Mouse (Mus musculus): ENCODE results near the gene Ttc28.

Gene Ttc28

DNA sequence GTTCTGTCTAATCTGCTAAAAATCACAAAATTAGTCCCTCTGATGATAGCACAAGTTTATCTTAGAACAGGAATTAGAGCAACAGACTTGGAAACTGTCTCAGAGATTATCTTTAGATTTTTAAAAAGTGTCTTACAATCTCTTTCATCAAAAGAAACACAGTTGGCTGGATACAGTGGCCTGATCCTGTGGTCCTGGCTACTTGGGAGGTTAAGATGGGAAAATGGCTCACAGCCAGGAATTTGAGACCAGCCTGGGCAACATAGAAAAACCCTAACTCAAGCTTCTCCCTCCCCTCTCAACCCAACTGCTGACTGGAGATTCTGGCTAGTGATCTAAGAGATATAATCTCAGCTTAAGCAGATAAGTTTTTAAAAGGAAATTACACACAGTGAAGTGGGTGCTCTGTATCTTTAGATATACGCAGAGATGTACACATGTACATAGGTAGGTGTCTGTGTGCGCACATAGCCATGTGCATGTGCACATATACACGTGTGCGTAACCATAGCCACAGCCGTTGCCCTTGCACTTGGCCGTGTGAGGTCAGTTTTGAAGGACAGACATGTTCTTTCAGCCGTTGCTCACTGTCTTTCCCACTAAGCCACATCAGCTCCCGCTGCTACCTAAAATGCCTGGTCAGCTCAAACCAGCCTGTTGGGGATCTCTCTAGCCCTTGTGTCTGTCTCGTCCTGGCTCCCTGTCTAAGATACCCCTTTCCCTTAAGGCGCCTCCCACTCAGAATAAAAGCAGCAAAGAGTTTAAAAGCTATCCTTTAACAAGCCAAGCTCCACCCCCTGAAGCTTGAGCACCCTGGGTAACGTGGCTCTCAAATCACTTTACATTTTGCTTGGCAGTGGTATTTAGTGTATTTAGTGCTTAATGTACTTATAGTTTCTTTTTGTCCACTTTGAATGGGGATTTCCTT, 217.9 kb downstream of the Ttc28 start:
- DNase-seq (ENCODE audit: low spot score in 2 of 2) = no peak

DNA sequence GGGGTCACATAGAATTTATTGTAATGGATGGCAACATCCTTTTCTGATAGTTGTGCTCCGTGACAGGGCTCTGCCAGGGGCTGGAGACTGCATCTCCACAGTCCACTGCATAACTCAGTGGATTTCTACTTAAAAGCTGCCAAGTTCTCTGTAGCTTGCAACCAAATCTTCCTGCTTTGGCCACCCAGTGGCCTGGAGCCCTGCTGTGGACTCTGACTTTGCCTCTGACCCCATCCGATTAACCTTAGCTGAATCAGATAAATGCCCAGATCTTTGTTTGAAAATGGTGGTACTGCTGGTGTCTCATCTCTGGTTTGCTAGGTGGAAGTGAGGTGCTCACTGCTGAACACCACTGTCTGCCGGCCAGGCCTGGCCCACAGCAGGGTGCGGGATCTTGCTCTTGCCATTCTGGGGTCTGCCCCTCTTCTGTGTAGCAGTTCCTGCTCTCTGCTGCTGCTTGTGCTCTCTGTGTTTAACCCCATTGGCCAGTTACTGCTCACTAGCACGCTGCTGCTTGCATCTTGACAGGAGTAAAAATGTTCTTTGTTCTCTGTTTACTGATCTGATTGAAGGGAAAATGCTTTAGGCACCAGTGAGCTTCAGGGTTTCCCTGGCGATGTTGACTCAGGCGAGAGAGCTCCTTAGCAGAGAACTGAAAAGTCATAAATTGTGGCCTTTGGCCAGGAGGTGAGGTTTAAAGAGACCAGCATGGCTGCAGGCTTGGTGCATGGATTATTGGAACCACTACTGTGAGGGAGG, 219.1 kb downstream of the Ttc28 start:
- peak in 1 of 2 experiments; percentile 29 for DNase-seq (ENCODE audit: low spot score in 2 of 2)

DNA sequence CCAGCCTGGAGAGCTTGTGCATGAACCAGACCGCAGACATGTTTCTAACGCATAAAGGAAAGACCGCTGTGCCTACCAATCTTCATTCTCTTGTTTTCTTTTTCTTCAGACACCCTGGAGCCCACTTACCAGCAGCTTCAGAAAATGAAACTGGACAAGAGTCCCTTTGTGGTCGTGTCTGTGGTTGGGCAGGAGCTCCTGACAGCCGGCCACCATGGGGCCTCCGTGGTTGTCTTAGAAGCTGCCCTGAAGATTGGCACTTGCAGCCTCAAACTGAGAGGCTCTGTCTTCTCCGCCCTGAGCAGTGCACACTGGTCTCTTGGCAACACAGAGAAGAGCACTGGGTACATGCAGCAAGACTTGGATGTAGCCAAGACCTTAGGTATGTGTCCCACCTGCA, 221.0 kb downstream of the Ttc28 start:
- DNase-seq (ENCODE audit: low spot score in 2 of 2) = no peak

DNA sequence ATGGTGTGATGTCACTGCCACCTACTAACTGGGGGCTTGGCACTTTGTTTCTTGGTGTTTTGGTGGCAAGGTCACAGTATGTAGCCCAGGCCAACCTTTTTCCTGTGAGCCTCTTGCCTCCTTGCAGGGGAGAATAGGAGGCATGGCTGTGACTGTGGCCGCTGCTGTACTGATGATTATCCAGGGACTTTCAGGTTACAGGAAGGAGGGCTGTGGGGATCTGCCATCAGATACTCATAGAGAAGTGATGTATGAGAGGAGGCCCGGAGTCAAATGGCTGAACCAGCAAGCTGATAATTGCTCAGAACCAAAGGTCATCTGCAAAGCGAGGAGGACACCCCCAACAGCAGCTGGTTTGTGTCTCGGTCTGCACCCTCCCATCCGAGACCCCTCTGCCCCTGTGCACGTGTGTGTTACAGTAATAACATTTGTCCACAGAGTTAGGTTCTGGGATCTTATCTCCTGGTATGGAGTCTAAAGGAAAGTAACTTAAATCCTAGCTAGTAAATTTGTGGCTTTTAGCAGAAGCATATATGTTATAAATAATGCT, 221.9 kb downstream of the Ttc28 start:
- no peak for DNase-seq (ENCODE audit: low spot score in 2 of 2)

DNA sequence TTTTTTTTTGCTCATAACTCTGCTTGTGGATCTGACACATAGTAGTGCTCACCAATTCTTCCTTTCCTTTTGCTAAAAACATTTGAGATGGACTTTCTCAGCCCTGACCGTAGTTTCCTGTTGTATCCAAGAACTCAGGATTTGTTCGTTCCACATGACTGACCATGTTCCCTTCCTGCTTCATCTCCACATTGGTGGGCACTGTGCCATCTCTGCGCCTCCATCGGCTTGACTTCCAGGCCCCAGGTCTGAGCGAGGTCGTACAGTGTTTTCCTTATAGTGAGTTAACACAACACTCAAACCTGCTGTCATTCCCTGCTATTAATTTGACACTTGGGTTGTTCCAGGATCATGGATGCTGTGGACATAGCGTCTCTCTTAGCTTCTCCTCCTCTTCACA, 225.2 kb downstream of the Ttc28 start:
- DNase-seq (ENCODE audit: low spot score in 2 of 2) = peak in 1 of 2 experiments; percentile 56

DNA sequence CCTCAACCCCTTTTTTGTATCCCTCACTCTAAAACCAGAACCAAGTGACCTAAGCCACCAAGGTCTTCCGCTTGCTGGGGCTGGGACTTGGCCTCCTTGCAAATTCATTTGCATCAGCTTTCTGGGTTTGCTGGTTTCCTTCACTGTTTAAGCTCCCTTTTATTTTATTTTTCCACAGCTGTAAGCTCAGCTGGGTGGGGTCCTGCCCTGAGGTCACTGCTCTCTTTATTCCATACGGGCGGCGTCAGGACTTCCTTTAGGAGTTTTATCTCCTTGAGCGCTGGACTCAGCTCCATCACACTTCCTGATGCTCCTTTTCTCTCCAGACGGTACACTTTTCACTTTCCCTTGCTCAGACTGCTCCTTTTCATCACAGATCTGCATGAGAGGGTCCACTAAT, 231.8 kb downstream of the Ttc28 start:
- DNase-seq (ENCODE audit: low spot score in 2 of 2) = no peak

DNA sequence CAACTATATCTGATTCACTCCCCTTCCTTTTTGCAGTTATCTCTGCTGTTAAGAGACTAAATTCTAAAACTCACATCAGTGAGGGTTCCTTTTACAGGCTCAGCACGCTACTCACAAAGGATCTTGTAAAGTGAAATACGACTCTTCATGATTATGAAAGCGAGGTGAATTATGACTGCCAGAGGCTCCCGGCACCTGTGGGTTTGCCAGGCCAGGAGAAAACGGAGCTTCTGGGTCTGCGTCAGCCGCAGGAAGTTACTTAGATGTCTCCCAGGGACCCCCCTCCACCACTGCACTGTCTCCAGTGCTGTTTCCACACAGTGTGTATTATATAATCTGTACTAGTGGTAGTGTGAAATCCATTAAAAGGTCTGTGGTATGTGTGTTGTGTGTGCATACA, 233.6 kb downstream of the Ttc28 start:
- no peak for DNase-seq (ENCODE audit: low spot score in 2 of 2)

DNA sequence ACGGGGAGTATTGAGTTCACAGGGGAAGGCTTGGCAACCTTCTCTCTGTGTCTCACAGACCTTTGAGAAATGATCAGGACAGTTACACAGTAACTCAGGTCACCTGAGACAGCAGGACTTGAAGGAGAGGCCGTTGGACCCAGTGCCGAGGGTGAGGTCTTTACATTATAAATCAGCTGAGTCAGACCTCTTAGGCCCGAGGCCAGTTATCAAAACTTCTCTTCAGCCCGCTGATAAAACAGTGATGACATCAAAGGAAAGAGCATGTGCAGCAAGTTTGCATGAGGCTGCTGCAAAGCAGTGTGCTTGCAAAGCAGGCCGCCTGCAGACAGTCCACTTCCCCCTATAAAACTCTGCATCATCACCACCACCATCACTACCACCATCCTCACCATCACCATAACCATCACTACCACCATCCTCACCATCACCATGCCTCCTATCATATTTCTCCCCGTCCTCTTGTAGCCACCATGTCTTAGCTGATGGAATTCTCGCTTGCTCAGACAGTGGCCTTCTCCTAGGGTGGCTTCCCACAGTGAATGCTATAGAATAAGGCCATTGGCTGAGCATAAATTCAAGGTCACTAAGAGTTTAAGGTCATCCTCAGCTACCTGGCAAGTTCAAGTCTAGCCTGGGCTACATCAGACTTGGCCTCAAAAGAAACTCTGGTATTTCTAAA, 234.2 kb downstream of the Ttc28 start:
- no peak for DNase-seq (ENCODE audit: low spot score in 2 of 2)

DNA sequence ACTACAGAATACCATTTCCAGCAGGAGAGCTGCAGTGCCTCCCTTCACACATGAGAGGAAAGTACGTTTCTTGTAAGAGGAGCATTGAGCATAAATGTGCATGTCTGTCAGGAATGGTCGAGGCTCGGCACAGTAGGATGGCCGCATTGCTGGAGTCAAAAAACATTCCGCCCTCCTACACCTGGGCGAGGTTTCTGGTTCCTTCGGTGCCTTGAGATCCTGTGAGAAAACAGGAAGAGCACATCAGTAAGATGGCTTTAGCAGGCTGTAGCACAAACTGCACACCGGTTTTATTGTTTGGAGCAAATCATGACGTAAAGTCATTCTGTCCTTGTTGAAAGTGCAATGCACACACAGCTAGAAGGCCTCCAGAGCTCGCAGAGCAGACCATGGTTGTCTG, 235.0 kb downstream of the Ttc28 start:
- DNase-seq (ENCODE audit: low spot score in 2 of 2) = no peak

DNA sequence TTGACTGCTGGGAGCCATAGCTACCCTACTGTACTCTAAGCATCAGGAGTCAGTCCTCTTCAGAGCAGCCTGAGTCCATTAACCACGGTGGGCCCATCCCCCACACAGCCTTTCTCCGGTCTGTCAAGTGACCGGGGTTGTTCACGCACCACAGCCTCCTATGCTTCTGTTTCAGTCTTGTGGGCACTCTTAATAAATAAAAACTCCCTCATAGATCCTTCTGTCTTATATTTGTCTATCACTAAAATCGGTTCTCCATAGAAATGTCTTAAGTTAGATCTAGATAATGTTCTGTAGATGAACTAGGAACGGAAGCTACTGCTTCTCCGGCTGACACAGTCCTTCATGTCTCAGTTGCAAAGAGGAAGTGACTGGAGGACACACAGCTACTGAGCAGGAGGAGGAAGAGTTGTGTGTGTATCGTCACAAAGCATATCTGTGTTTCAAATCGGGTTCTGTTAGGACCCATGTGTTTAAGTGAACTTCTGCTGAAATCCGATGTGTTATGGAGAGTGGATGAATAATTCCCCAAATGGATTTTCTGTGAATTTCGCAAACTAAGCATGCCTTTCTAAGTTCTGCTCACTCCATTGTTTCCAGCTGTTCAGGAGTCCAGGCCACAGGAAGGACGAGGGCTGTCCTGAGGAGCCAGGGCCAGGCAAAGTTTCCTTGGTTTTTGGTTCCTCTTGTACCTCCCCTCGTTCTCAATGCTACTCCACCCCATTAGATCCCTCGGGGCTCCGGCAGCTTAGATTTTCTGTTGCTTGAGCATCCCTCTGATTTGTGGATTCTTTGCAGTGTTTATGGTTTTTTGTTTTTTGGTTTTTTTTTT, 236.1 kb downstream of the Ttc28 start:
- DNase-seq (ENCODE audit: low spot score in 2 of 2) = no peak

DNA sequence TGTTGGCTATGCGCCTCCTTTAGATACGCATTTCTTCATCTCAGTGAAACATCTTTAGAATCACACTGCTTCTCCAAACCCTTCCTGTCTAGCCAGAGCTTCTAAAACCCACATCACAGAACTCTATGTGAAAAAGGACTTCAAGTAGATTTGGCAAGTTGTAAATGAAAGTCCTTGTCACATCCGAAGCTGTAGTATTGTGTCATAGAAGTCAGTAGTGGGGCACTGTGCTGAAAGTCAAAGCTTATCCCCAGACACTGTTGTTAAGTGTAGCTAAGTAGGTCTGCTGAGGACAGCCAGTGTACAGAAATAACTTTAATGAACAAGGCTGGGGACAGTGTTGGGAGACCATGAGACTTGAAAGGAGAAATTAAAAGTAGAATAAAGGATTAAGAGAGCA, 240.2 kb downstream of the Ttc28 start:
- no peak for DNase-seq (ENCODE audit: low spot score in 2 of 2)

DNA sequence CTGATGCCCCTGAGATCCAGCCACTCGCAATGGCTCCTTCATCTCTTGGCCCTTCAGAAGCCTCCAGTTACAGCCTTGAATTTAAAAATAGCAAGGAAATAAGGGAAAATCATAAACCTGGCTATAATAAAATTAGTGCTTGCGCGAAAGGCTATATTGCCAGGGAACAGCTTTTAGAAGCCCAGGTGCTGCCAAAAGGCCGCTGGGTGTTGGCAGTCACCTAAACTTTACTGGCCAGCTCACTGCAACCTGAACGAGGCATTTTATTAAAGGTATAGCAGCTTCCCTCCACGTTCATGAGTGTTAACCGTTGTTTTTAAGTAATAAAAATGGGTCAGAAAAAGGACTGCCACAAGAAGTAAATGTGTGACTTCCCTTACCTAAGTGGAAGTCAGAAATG, 240.7 kb downstream of the Ttc28 start:
- DNase-seq (ENCODE audit: low spot score in 2 of 2) = no peak

DNA sequence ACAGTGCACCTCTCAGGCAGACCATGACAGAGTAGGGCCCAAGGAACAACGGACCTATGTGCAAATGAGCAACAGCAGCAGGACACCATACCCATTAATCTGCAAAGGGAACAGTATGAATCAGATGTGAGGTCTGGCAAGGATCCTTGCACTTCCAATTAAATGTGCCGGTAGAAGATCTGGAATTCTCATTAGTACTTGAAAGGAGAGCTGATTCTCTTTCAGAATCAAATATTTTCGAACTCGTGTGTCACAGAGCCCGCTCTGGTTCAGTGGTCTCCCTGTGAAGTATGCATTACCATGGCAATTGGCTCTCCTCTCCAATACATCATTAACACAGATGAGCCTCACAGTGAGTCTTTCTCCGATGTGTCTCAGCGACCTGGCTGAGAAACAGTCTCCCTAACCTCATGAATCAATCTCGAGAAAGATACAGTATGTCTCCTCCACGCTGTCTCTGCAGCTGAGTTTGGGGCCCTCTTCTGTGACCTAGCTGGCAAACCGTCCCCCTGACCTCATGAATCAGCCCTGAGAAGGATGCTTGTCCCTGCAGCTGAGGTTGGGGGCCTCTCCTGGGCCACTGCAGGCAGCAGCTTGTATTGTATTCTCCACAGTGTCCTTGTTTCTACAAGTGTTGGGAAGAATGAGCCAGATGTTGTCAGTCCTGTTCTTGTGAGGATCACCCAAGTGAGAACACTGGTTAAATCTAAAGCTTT, 241.3 kb downstream of the Ttc28 start:
- no peak for DNase-seq (ENCODE audit: low spot score in 2 of 2)

DNA sequence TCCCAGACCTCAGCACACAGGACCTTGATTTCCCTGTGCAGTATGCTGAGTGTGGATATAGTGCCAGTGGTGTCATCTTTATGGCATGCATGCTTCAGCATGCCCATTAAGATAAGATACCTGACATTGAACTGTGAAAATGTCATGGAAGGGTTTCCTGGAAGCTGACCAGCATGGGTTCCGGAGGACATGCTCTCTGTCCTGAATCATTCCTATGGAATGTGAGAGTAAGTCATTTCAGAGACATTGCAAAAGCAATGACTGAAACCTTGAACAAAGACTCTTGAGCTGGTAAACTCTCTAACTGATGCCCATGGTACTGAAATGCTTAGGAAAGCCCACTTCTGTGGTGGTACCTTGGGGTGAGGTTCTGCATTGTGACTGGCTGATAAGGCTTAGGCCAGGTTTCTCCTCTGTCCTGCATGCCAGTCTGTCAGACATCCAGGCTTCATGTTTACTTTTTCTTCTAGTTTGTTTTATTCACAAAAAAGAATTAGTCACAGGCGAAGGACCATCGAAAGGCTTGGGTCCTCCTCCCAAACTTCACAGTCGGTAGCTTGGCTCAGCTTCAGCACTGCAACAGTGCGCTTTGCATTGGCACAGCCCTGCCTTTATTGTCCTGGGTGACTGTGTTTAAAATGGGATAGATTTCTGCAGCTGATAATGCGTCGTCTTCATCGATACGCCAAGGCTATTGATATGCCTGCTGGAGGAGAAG, 242.9 kb downstream of the Ttc28 start:
- no peak for DNase-seq (ENCODE audit: low spot score in 2 of 2)

DNA sequence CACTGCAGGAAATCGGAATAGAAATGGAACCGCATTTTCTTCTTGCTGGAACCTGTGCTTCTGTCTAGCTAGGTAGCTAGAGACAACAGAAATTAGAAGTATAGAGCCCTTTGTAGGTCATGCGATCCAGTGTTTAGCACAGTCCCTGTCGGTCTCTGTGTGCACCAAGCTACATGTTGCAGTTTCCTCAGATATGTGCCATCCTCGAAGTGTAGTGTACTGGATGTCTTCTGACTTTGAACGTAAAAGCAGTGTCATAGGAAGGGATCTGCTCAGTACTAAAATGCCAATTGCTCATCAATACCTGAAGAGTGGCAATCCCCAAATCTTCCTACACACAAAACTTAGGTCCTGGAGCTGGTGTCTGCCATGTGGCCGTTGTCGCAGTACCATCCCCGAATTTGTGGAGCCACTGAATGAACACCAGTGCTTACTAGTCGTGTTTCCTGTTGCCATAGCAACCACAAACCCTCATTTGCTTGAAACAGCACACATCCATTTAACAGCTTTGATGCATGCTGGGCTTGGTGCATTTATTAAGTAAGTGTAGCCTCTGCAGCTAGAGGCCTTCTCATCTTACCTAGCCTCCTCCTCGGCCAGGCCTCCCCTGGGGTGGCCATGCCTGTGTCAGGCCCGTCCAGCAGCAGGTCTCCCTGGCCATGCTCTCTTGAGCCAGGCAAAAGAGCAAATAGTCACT, 243.6 kb downstream of the Ttc28 start:
- no peak for DNase-seq (ENCODE audit: low spot score in 2 of 2)

DNA sequence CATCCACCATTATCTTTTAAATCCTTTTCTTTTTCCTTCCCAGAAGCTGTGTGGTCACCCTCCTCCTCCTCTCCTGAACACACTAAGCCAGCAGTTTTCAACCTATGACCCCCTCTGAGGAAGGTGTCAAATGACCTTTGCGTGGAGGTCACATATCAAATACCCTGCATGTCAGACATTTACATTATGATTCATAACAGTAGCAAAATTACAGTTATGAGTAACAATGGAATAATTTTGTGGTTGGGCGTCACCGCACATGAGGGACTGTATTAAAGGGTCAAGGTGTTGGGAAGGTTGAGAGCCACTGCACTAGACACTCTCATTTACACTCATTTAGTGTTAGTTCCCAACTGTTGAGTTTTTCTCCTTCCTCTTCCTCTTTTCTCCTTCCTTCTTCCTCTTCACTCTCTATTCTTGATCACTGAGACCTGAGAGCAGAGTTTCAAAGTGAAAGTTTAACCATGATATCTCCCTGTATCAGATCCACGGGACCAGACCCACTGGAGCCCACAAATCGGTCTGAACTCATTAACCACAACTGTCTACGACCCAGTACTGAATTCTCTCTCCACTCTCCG, 245.1 kb downstream of the Ttc28 start:
- no peak for DNase-seq (ENCODE audit: low spot score in 2 of 2)

DNA sequence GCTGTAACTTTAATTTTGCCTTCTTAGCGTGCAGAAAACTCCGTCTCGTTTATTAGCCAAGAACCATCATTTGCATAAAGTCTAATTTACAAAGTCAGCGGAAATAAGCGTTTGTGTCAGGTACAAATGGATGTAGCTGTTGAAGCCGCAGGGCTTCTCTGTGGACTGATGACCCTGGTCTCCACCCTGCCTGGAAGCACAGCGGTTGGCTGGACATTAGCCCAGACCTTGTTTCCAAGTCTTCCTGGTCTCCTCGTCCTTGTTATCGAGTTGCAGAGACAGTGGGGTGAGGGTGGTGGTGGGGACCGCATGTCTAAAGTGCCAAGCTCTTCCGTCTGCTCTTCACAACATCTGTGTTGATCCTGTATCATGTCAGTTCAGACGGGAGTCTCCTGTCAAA, 246.1 kb downstream of the Ttc28 start:
- no peak for DNase-seq (ENCODE audit: low spot score in 2 of 2)

DNA sequence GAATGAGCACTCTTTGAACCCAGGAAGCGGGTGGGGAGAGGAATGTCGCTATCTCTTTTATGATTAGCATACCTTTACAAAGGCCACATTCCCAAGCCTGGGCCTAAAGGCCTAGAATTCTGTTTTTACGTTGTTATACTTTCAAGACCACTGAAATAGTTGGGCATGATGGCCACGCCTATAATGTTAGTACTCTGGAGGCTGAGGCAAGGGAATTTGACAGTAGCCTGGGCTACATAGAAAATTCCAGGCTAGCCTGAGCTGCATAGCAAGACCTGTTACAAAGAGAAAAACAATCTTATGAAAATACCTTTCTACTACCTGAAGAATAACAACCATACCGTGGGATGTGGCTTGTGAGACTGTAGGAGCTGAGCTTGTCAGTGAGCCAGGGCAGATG, 248.2 kb downstream of the Ttc28 start:
- DNase-seq (ENCODE audit: low spot score in 2 of 2) = no peak

DNA sequence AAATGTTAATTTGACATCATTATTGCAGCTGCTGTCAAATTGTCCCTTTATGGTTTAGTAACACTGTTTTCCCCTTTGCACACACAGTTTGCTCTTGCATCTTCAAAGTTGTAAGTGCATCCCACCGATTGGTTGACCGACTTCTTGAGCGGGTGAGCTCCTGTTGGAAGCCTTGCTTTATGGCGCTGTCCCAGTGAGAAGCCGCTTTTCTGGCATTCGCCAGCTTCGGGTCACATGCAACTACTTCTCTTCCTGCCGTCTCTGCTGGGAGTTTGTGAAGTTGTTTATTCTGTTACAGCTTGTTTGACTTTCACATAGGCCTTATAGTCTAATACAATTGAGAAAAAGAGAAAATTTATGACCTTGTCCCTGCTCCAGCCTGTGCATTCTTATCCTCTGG, 250.5 kb downstream of the Ttc28 start:
- DNase-seq (ENCODE audit: low spot score in 2 of 2) = no peak

All from cerebellum, postnatal 4 days (tissue).